Mouse (Mus musculus) kidney, adult 18-20 months (tissue): ENCODE results near the gene Ppp1r13b.
"Not testable (repeated sequence)": the region's sequence is repeated elsewhere in the genome, so short reads cannot be mapped to it uniquely, and the experiment has no call there.

ENCODE experiments used
- DNase-seq: peaks from one replicate; pipeline ENCODE4 v3.0.0; 2021

The Ppp1r13b gene

GRCm38 (mm10) chr12:111907970-111908681, at the start of gene Ppp1r13b:
TSS of gene Ppp1r13b (minus strand) at chr12:111908110.
- peak; percentile 94 for DNase-seq

GRCm38 (mm10) chr12:111956173-111956572, 48.3 kb upstream of the Ppp1r13b start:
- DNase-seq, result no peak

GRCm38 (mm10) chr12:111951701-111952100, 43.8 kb upstream of the Ppp1r13b start:
- DNase-seq, result no peak

GRCm38 (mm10) chr12:111950486-111950885, 42.6 kb upstream of the Ppp1r13b start:
- DNase-seq, result no peak

GRCm38 (mm10) chr12:111946716-111947115, 38.8 kb upstream of the Ppp1r13b start:
- DNase-seq, result peak; percentile 71

GRCm38 (mm10) chr12:111945765-111946655, 38.1 kb upstream of the Ppp1r13b start:
- DNase-seq, result not testable (repeated sequence)

GRCm38 (mm10) chr12:111945115-111945514, 37.2 kb upstream of the Ppp1r13b start:
- peak; percentile 32 for DNase-seq

- DNase-seq, result not testable (repeated sequence)
Observed at GRCm38 (mm10) chr12:111944065-111944987, 36.4 kb upstream of the Ppp1r13b start.

- no peak for DNase-seq
Observed at GRCm38 (mm10) chr12:111943421-111944064, 35.6 kb upstream of the Ppp1r13b start.

GRCm38 (mm10) chr12:111938623-111939177, 30.8 kb upstream of the Ppp1r13b start:
- no peak for DNase-seq

GRCm38 (mm10) chr12:111936706-111937550, 29.0 kb upstream of the Ppp1r13b start:
- DNase-seq, result peak; percentile 92

- no peak for DNase-seq
Observed at GRCm38 (mm10) chr12:111933971-111934370, 26.1 kb upstream of the Ppp1r13b start.

- DNase-seq, result peak; percentile 73
Observed at GRCm38 (mm10) chr12:111933032-111933704, 25.3 kb upstream of the Ppp1r13b start.

- no peak for DNase-seq
Observed at GRCm38 (mm10) chr12:111932513-111932912, 24.6 kb upstream of the Ppp1r13b start.

- DNase-seq, result no peak
Observed at GRCm38 (mm10) chr12:111931411-111932025, 23.6 kb upstream of the Ppp1r13b start.

GRCm38 (mm10) chr12:111928411-111928966, 20.6 kb upstream of the Ppp1r13b start:
- DNase-seq, result no peak

- no peak for DNase-seq
Observed at GRCm38 (mm10) chr12:111927338-111927737, 19.4 kb upstream of the Ppp1r13b start.

- no peak for DNase-seq
Observed at GRCm38 (mm10) chr12:111923117-111923516, 15.2 kb upstream of the Ppp1r13b start.

GRCm38 (mm10) chr12:111920046-111920445, 12.1 kb upstream of the Ppp1r13b start:
- DNase-seq, result no peak
